16 mouse cellular contexts compared by ENCODE assay signal in genomic region chrX:156677911-156678310, GRCm38 (mm10).
"Had no signal": no experiment of that assay in that cellular context is flagged by ENCODE, and none has a peak within 500 bp of the region (broad histone marks: within the 10 kb centered on the region; RNA-seq: fewer than 3 reads in every experiment).

No protein-coding gene starts in this region.

- H3K4me1 ChIP-seq: lung, embryonic 15.5 days; megakaryocyte, embryonic 14.5 days; midbrain, embryonic 13.5 days; midbrain, embryonic 15.5 days; neural tube, embryonic 12.5 days had no signal

- ATAC-seq: liver, postnatal 0 days; lung, postnatal 0 days; midbrain, embryonic 13.5 days; midbrain, embryonic 15.5 days had no signal

- H3K9ac ChIP-seq: liver, postnatal 0 days; lung, embryonic 15.5 days; midbrain, embryonic 13.5 days; midbrain, embryonic 15.5 days; neural tube, embryonic 12.5 days had no signal

- H3K4me3 ChIP-seq: lung, embryonic 15.5 days; megakaryocyte, embryonic 14.5 days; midbrain, embryonic 13.5 days; midbrain, embryonic 15.5 days; neural tube, embryonic 12.5 days had no signal

- H3K36me3 ChIP-seq: lung, embryonic 15.5 days; midbrain, embryonic 13.5 days; midbrain, embryonic 15.5 days; neural tube, embryonic 12.5 days had no signal

- H3K9me3 ChIP-seq: lung, embryonic 15.5 days; megakaryocyte, embryonic 14.5 days; midbrain, embryonic 13.5 days; midbrain, embryonic 15.5 days; neural tube, embryonic 12.5 days had no signal

- DNase-seq: liver, postnatal 0 days; lung, adult 2 months; lung, postnatal 14 days; lung, postnatal 36 days; right cerebral cortex, postnatal 14 days; thymus, adult 18-20 months; thymus, postnatal 14 days; thymus, postnatal 36 days had no signal

- H3K4me2 ChIP-seq: lung, embryonic 15.5 days; midbrain, embryonic 11.5 days; midbrain, embryonic 13.5 days; midbrain, embryonic 15.5 days; neural tube, embryonic 12.5 days had no signal

- H3K27ac ChIP-seq: lung, embryonic 15.5 days; macrophage; midbrain, embryonic 13.5 days; midbrain, embryonic 15.5 days; neural tube, embryonic 12.5 days had no signal

- H3K27me3 ChIP-seq: lung, embryonic 15.5 days; megakaryocyte, embryonic 14.5 days; midbrain, embryonic 13.5 days; midbrain, embryonic 15.5 days; neural tube, embryonic 12.5 days had no signal
